Mouse (Mus musculus): ENCODE data around the gene Col25a1.

- TF ChIP-seq CTCF (IDR thresholded peaks at IDR 0.05; ENCODE audit: borderline replicate concordance, insufficient read depth, low read depth, low read length) (no peak), POLR2A (IDR thresholded peaks at IDR 0.05; ENCODE audit: borderline replicate concordance, insufficient read depth, low read length) (no peak)
Measured at GRCm38 (mm10) chr3:130127840-130128239, 3.5 kb upstream of the Col25a1 start.
